9 mouse cellular contexts compared by ENCODE assay signal in the genomic region with DNA sequence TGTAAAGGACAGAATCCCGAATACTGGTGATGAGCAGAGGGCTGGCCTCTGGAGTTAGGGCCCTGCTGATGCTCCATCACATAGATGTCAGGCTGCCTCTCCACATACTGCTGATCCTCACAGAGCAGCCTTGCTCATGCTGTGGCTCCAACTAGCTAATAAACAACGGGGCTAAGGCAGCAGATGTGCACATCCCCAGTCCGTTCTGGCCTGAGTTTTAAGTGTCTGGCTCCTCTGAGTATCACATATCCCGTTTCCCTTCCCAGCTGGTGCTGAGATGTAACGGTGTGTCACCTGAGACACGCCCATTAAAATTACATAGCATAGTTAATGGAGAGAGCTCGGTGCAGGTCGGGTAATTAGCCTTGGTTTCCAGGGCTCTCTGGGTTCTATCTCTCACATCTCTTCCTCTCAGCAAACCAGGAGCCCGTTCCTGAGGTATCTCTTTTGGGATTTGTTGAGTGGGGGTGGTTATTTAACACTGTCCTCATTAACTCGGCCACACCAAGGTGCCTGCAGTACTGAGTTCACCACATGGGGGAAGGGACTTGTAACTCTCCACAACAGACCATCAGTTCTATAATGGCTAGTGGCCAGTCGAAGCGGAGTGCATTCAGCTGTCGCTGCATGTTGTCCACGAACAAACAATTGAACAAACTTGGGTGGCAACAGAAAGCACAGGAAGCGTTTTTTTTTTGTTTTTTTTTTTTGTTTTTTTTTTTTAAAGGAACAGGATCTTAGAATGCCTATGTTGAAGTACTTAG.
DNase-seq lines count a peak whose midpoint lies in the region; ATAC-seq lines count a peak whose summit lies in the region.
"Had no signal": no experiment of that assay in that cellular context is flagged by ENCODE, and none has a peak within 500 bp of the region (broad histone marks: within the 10 kb centered on the region; RNA-seq: fewer than 3 reads in every experiment).

No protein-coding gene starts in this region.

- no peak overlapping the region for H3K27ac ChIP-seq in embryonic facial prominence, embryonic 10.5 days (replicated peaks)
- H3K27ac ChIP-seq in intestine, embryonic 16.5 days (ENCODE audit: low read length): 0 out of 2 replicates have a peak overlapping the region, but pooled peaks have one; percentile 23
- no peak overlapping the region for H3K27ac ChIP-seq in midbrain, embryonic 15.5 days
- H3K27ac ChIP-seq: embryonic facial prominence, embryonic 12.5 days had no signal

- 41% methylated on average over 15 of the region's 15 CpGs for WGBS in embryonic facial prominence, embryonic 10.5 days
- 38% methylated on average over 15 of the region's 15 CpGs for WGBS in intestine, embryonic 16.5 days
- 45% methylated on average over 15 of the region's 15 CpGs for WGBS in midbrain, embryonic 15.5 days

- no peaks in the 10 kb centered on the region for H3K27me3 ChIP-seq in embryonic facial prominence, embryonic 10.5 days (replicated peaks; ENCODE audit: low read depth, poor library complexity, severe bottlenecking)
- H3K27me3 ChIP-seq in intestine, embryonic 16.5 days (replicated peaks; ENCODE audit: control insufficient read depth, insufficient read depth, low read length): no peaks in the 10 kb centered on the region
- H3K27me3 ChIP-seq in midbrain, embryonic 15.5 days (replicated peaks): no peaks in the 10 kb centered on the region
- H3K27me3 ChIP-seq: embryonic facial prominence, embryonic 12.5 days had no signal

- no peak overlapping the region for H3K4me2 ChIP-seq in intestine, embryonic 16.5 days (ENCODE audit: low read depth, low read length)
- no peak overlapping the region for H3K4me2 ChIP-seq in midbrain, embryonic 15.5 days
- H3K4me2 ChIP-seq: embryonic facial prominence, embryonic 12.5 days had no signal

- peaks cover 50% of the 10 kb centered on the region for H3K4me1 ChIP-seq in embryonic facial prominence, embryonic 10.5 days
- peaks cover 20% of the 10 kb centered on the region for H3K4me1 ChIP-seq in intestine, embryonic 16.5 days (ENCODE audit: control insufficient read depth, insufficient read depth, low read length)
- peaks cover 4% of the 10 kb centered on the region; the same call in 1 of the 2 replicates for H3K4me1 ChIP-seq in midbrain, embryonic 15.5 days

- H3K9ac ChIP-seq in intestine, embryonic 16.5 days (ENCODE audit: low read depth, low read length): no peak overlapping the region
- no peak overlapping the region for H3K9ac ChIP-seq in midbrain, embryonic 15.5 days
- H3K9ac ChIP-seq: embryonic facial prominence, embryonic 12.5 days had no signal

- H3K4me3 ChIP-seq in embryonic facial prominence, embryonic 10.5 days: no peak overlapping the region
- H3K4me3 ChIP-seq in intestine, embryonic 16.5 days (ENCODE audit: low read length): no peak overlapping the region
- no peak overlapping the region for H3K4me3 ChIP-seq in midbrain, embryonic 15.5 days
- H3K4me3 ChIP-seq: embryonic facial prominence, embryonic 12.5 days had no signal

- DNase-seq in kidney, adult 11 months: peak; percentile 32
- no peak for DNase-seq in kidney, adult 8-10 months
- DNase-seq in embryonic facial prominence, embryonic 10.5 days (ENCODE audit: low spot score): peak; percentile 17
- DNase-seq in urinary bladder, postnatal 10 days (ENCODE audit: low spot score): no peak
- DNase-seq in gastrocnemius, postnatal 10 days: no peak
- no peak for DNase-seq in frontal cortex, postnatal 25 days (ENCODE audit: low spot score in 2 of 2)

- no peaks in the 10 kb centered on the region for H3K9me3 ChIP-seq in embryonic facial prominence, embryonic 10.5 days
- no peaks in the 10 kb centered on the region for H3K9me3 ChIP-seq in intestine, embryonic 16.5 days (ENCODE audit: control insufficient read depth, low read length)
- no peaks in the 10 kb centered on the region for H3K9me3 ChIP-seq in midbrain, embryonic 15.5 days
- H3K9me3 ChIP-seq: embryonic facial prominence, embryonic 12.5 days had no signal

- ATAC-seq in intestine, embryonic 16.5 days: peak; percentile 64
- peak; percentile 50; the same call in 1 of the 2 replicates for ATAC-seq in midbrain, embryonic 15.5 days (replicated peaks)

- H3K36me3 ChIP-seq in embryonic facial prominence, embryonic 10.5 days (replicated peaks): no peaks in the 10 kb centered on the region
- H3K36me3 ChIP-seq in intestine, embryonic 16.5 days (ENCODE audit: control insufficient read depth, insufficient read depth, low read length): no peaks in the 10 kb centered on the region
- no peaks in the 10 kb centered on the region for H3K36me3 ChIP-seq in midbrain, embryonic 15.5 days (replicated peaks)
- H3K36me3 ChIP-seq: embryonic facial prominence, embryonic 12.5 days had no signal

Comparison
In these comparisons a context has a peak if more than half of its experiments do, and no peak if none do; other contexts are left out.
1. DNase-seq: peak in kidney, adult 11 months (single experiment) and embryonic facial prominence, embryonic 10.5 days (single experiment); none in kidney, adult 8-10 months (0 of 2), urinary bladder, postnatal 10 days (single experiment), gastrocnemius, postnatal 10 days (single experiment) and frontal cortex, postnatal 25 days (0 of 2).